Mouse (Mus musculus): ENCODE results near the gene Caly.

Caly gene

GRCm38 (mm10) chr7:140042728-140043127 is 39.6 kb downstream of the Caly start:
- no peak for DNase-seq (ENCODE audit: low spot score in 2 of 2)

GRCm38 (mm10) chr7:140037171-140037555 is 45.2 kb downstream of the Caly start:
- DNase-seq (ENCODE audit: low spot score in 2 of 2): peak in 1 of 2 experiments; percentile 13

GRCm38 (mm10) chr7:140036281-140037170 is 45.8 kb downstream of the Caly start, which contains the start of the genes Zfp511 and Tubgcp2:
Gene Zfp511, plus strand, starts transcription at chr7:140036391.
Gene Tubgcp2, minus strand, starts transcription at chr7:140036669.
- DNase-seq (ENCODE audit: low spot score in 2 of 2): peak; percentile 91 to 97

- peak in 1 of 2 experiments; percentile 17 for DNase-seq (ENCODE audit: low spot score in 2 of 2)
Observed at GRCm38 (mm10) chr7:140035456-140035855, 46.9 kb downstream of the Caly start.

- peak in 1 of 2 experiments; percentile 14 for DNase-seq (ENCODE audit: low spot score in 2 of 2)
Observed at GRCm38 (mm10) chr7:140033386-140033785, 49.0 kb downstream of the Caly start.

GRCm38 (mm10) chr7:140032366-140032765 is 50.0 kb downstream of the Caly start:
- peak in 1 of 2 experiments; percentile 9 for DNase-seq (ENCODE audit: low spot score in 2 of 2)

- peak in 1 of 2 experiments; percentile 8 for DNase-seq (ENCODE audit: low spot score in 2 of 2)
Observed at GRCm38 (mm10) chr7:140031771-140032170, 50.6 kb downstream of the Caly start.

Data from spleen, postnatal 10 days (tissue).